Mouse (Mus musculus) spleen, adult 2 months (tissue): Measurements from ENCODE around the gene Slc37a1.

Experiments
- CTCF ChIP-seq: fragments of 200-500 bp; IDR thresholded peaks from 2 replicates; pipeline ENCODE4 v1.5.1; 2011; ENCODE audit warnings: mild to moderate bottlenecking, inconsistent platforms; ENCODE audit not compliant: insufficient read depth, insufficient read length, insufficient replicate concordance; ENCODE audit errors: extremely low read depth
- POLR2A ChIP-seq: fragments of 200-500 bp; IDR thresholded peaks from 2 replicates; pipeline ENCODE4 v1.6.1; 2011; ENCODE audit warnings: low read depth, low read length, inconsistent platforms

GRCm38 (mm10) chr17:31253951-31254350, 32.6 kb upstream of the Slc37a1 start:
- TF ChIP-seq CTCF (no peak), POLR2A (no peak)
